Mouse (Mus musculus): ENCODE results near the gene Kctd12. TPM values are rescaled to one million over a fixed set of nuclear protein-coding genes. Genes with fewer than 3 reads are reported as not detected.

Kctd12 gene
- total and polyA plus RNA-seq, 3 experiments: not detected

DNA sequence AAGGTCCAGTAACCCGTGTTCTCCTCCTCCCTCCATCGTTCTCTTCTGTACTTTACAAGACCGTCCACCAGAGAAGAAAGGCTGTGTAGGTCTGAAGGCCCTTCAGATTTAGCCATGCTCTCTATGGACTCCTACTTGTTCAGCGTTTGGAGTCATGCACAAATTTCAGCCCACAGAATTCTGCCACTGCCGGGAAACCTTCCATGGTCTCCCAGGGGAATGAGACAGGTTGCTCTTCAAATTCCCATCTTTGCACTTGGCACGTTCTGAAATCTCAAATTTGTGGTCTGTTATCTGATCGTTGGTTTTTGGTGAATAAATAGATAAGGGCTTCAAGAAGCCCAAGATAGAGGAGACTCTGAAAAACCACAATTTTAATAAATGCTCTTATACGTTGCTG lies 1.2 kb upstream of the Kctd12 start:
- no peaks in the 10 kb centered on the region for H3K79me2 ChIP-seq (ENCODE audit: control insufficient read depth, insufficient read depth, low read length, poor library complexity)
- H3K9ac ChIP-seq (ENCODE audit: control insufficient read depth, low read depth, low read length, poor library complexity, severe bottlenecking): no peak overlapping the region
- peaks cover 0 to 1% of the 10 kb centered on the region in 2 experiments; a peak in 1 of 4 replicates for H3K27me3 ChIP-seq (ENCODE audit: control insufficient read depth in 1 of 2, insufficient read depth in 2 of 2, low read length in 2 of 2)
- DNase-seq (ENCODE audit: low read depth, low spot score): no peak
- no peak overlapping the region for H3K4me3 ChIP-seq (ENCODE audit: control insufficient read depth in 1 of 2, insufficient read depth in 1 of 2, low read depth in 2 of 2, low read length in 2 of 2)
- TF ChIP-seq POLR2AphosphoS2 (IDR thresholded peaks at IDR 0.05; ENCODE audit: low read length) (no peak), TAL1 (IDR thresholded peaks at IDR 0.05; ENCODE audit: low read length) (no peak), CHD1 (IDR thresholded peaks at IDR 0.05; ENCODE audit: low read depth, low read length) (no peak), MAX (IDR thresholded peaks at IDR 0.05; ENCODE audit: low read length) (no peak), MYC (IDR thresholded peaks at IDR 0.05; ENCODE audit: low read depth, low read length) (no peak), RAD21 (IDR thresholded peaks at IDR 0.05; ENCODE audit: low read depth, low read length) (no peak), GABPA (IDR thresholded peaks at IDR 0.05; ENCODE audit: low read depth, low read length) (no peak), ZNF384 (IDR thresholded peaks at IDR 0.05; ENCODE audit: low read depth, low read length) (no peak)
- no peak overlapping the region for H3K27ac ChIP-seq (ENCODE audit: control insufficient read depth, low read depth, low read length)
- no peaks in the 10 kb centered on the region for H3K36me3 ChIP-seq (ENCODE audit: control insufficient read depth in 1 of 2, insufficient read depth in 2 of 2, low read length in 2 of 2)
- no peaks in the 10 kb centered on the region for H3K4me1 ChIP-seq (ENCODE audit: control insufficient read depth in 1 of 2, insufficient read depth in 2 of 2, low read length in 2 of 2)
- no peaks in the 10 kb centered on the region for H3K9me3 ChIP-seq (replicated peaks; ENCODE audit: insufficient read depth, low read length)

GRCm38 (mm10) chr14:102982016-102982626 lies 316 bp downstream of the Kctd12 start:
- H3K79me2 ChIP-seq (ENCODE audit: control insufficient read depth, insufficient read depth, low read length, poor library complexity): no peaks in the 10 kb centered on the region
- H3K4me1 ChIP-seq (ENCODE audit: control insufficient read depth in 1 of 2, insufficient read depth in 2 of 2, low read length in 2 of 2): no peaks in the 10 kb centered on the region
- no peak overlapping the region for H3K27ac ChIP-seq (ENCODE audit: control insufficient read depth, low read depth, low read length)
- no peak overlapping the region for H3K4me3 ChIP-seq (ENCODE audit: control insufficient read depth in 1 of 2, insufficient read depth in 1 of 2, low read depth in 2 of 2, low read length in 2 of 2)
- no peaks in the 10 kb centered on the region; a peak in 1 of 4 replicates for H3K27me3 ChIP-seq (ENCODE audit: control insufficient read depth in 1 of 2, insufficient read depth in 2 of 2, low read length in 2 of 2)
- no peak overlapping the region for H3K9ac ChIP-seq (ENCODE audit: control insufficient read depth, low read depth, low read length, poor library complexity, severe bottlenecking)
- H3K9me3 ChIP-seq (replicated peaks; ENCODE audit: insufficient read depth, low read length): no peaks in the 10 kb centered on the region
- TF ChIP-seq MAZ (IDR thresholded peaks at IDR 0.05; ENCODE audit: low read depth, low read length) (no peak), GABPA (IDR thresholded peaks at IDR 0.05; ENCODE audit: low read depth, low read length) (no peak), RCOR1 (IDR thresholded peaks at IDR 0.05; ENCODE audit: low read depth, low read length) (no peak), NRF1 (IDR thresholded peaks at IDR 0.05; ENCODE audit: insufficient read depth, low read depth, low read length, poor library complexity, severe bottlenecking) (no peak), CHD1 (IDR thresholded peaks at IDR 0.05; ENCODE audit: low read depth, low read length) (no peak), BHLHE40 (IDR thresholded peaks at IDR 0.05; ENCODE audit: borderline replicate concordance, low read depth, low read length) (no peak), USF1 (IDR thresholded peaks at IDR 0.05; ENCODE audit: low read depth, low read length) (no peak), POLR2A (IDR thresholded peaks at IDR 0.05; ENCODE audit: control insufficient read depth in 1 of 2, insufficient read depth in 1 of 2, low read depth in 1 of 2, low read length in 2 of 2, poor library complexity in 1 of 2) (no peak), ZMIZ1 (IDR thresholded peaks at IDR 0.05; ENCODE audit: low read depth, low read length) (no peak), KAT2A (conservative IDR thresholded peaks at IDR 0.05; ENCODE audit: low read depth, low read length) (no peak), POLR2AphosphoS5 (IDR thresholded peaks at IDR 0.05; ENCODE audit: borderline replicate concordance, low read depth, low read length) (no peak), JUND (IDR thresholded peaks at IDR 0.05; ENCODE audit: low read depth, low read length) (no peak), GATA1 (IDR thresholded peaks at IDR 0.05; ENCODE audit: low read depth, low read length) (no peak), MYB (IDR thresholded peaks at IDR 0.05; ENCODE audit: low read depth, low read length) (no peak), TBP (IDR thresholded peaks at IDR 0.05; ENCODE audit: low read depth, low read length) (no peak), TAL1 (IDR thresholded peaks at IDR 0.05; ENCODE audit: low read length) (no peak), CTCF (IDR thresholded peaks at IDR 0.05 in 2 of 3, conservative IDR thresholded peaks at IDR 0.05 in 1 of 3; ENCODE audit: control insufficient read depth in 1 of 3, insufficient read depth in 1 of 3, low read depth in 2 of 3, low read length in 3 of 3, poor library complexity in 1 of 3, severe bottlenecking in 1 of 3) (no peak), HCFC1 (IDR thresholded peaks at IDR 0.05; ENCODE audit: low read depth, low read length) (no peak)
- no peaks in the 10 kb centered on the region for H3K36me3 ChIP-seq (ENCODE audit: control insufficient read depth in 1 of 2, insufficient read depth in 2 of 2, low read length in 2 of 2)
- DNase-seq (ENCODE audit: low read depth, low spot score): no peak
